Mouse (Mus musculus) forebrain, postnatal 0 days (tissue): ENCODE results near the gene Lysmd4. TPM values are rescaled to one million over a fixed set of nuclear protein-coding genes. Genes with fewer than 3 reads are reported as not detected.

Experiments used
- ATAC-seq: fragments of 200-750 bp; cut with Nextera tagmentation; 2 replicates; pipeline ENCODE4 v1.8.0; 2017; ENCODE audit warnings: mild to moderate bottlenecking, moderate library complexity
- DNase-seq: peaks from one replicate; pipeline ENCODE4 v3.0.0-alpha.2; 2015
- H3K27ac ChIP-seq: fragments of 300-500 bp; sonication (generic); 2 replicates; pipeline ENCODE4 v1.5.1; 2014; ENCODE audit warnings: low read depth, mild to moderate bottlenecking, antibody characterized with exemption, low read length, moderate library complexity, mixed read lengths
- H3K27me3 ChIP-seq: fragments of 300-500 bp; sonication (generic); 2 replicates; pipeline ENCODE4 v1.6.1; 2014; ENCODE audit warnings: mild to moderate bottlenecking, low read length, mixed read lengths; ENCODE audit not compliant: insufficient read depth
- H3K36me3 ChIP-seq: fragments of 300-500 bp; sonication (generic); 2 replicates; pipeline ENCODE4 v1.6.1; 2014; ENCODE audit warnings: mild to moderate bottlenecking, moderate library complexity; ENCODE audit not compliant: insufficient read depth
- H3K4me1 ChIP-seq: fragments of 300-500 bp; sonication (generic); 2 replicates; pipeline ENCODE4 v1.6.1; 2014; ENCODE audit warnings: antibody characterized with exemption; ENCODE audit not compliant: insufficient read depth
- H3K4me2 ChIP-seq: fragments of 300-500 bp; sonication (generic); 2 replicates; pipeline ENCODE4 v1.6.1; 2014; ENCODE audit warnings: low read depth, mild to moderate bottlenecking, moderate library complexity
- H3K4me3 ChIP-seq: fragments of 300-500 bp; sonication (generic); 2 replicates; pipeline ENCODE4 v1.5.1; 2014; ENCODE audit warnings: low read depth, low read length, mixed read lengths
- H3K9ac ChIP-seq: fragments of 300-500 bp; sonication (generic); 2 replicates; pipeline ENCODE4 v1.6.1; 2014; ENCODE audit warnings: mild to moderate bottlenecking
- H3K9me3 ChIP-seq: fragments of 300-500 bp; sonication (generic); 2 replicates; pipeline ENCODE4 v1.6.1; 2016; ENCODE audit warnings: low read length
- CTCF ChIP-seq: sonication (generic); IDR thresholded peaks from 2 replicates; pipeline ENCODE4 v1.5.1; 2016; ENCODE audit warnings: antibody characterized with exemption, control low read depth, low read depth
- WGBS: fragments of 180-500 bp; shearing (Covaris S2); extraction: QIAGEN DNeasy Blood & Tissue Kit; methylation state at CpG from one replicate; pipeline ENCODE4 v1.1.7; 2014; 5-methylcytosine and 5-hydroxymethylcytosine counted together
- polyA plus RNA-seq: library from polyadenylated mRNA; unstranded; fragments of >200 nt; fragmentation: Nextera tagmentation; extraction: Ambion mirVana; gene quantifications from 2 replicates; pipeline ENCODE4 v1.2.1, GENCODE M21; 2015
- total RNA-seq: library from RNA; depleted of rRNA; stranded (reverse); fragments of >200 nt; gene quantifications from 2 replicates; pipeline ENCODE4 v1.2.3, GENCODE M21; 2014; rRNA removed

The Lysmd4 gene
- 44.9 and 46.9 TPM in 2 replicates for total RNA-seq
- 40.7 and 45.3 TPM in 2 replicates for polyA plus RNA-seq

GRCm38 (mm10) chr7:67222220-67222862 lies at the start of gene Lysmd4:
Lysmd4 (plus strand) TSS chr7:67222544.
- no peaks in the 10 kb centered on the region for H3K9me3 ChIP-seq
- H3K4me2 ChIP-seq, result peak within 1 kb of the TSS; percentile 76
- no peaks in the 10 kb centered on the region for H3K27me3 ChIP-seq
- peak; percentile 99 for ATAC-seq
- 5% methylated on average over 31 of the region's 31 CpGs for WGBS
- peak within 1 kb of the TSS; percentile 59; the same call in 1 of the 2 replicates for H3K27ac ChIP-seq
- peak within 1 kb of the TSS; percentile 54 for H3K4me3 ChIP-seq
- H3K36me3 ChIP-seq, result peaks cover 14% of the 10 kb centered on the region; the same call in 1 of the 2 replicates
- DNase-seq, result peak; percentile 95
- peak within 1 kb of the TSS; percentile 74 for H3K9ac ChIP-seq
- TF ChIP-seq CTCF, result no peak
- peaks cover 19% of the 10 kb centered on the region for H3K4me1 ChIP-seq

GRCm38 (mm10) chr7:67173522-67174195 lies 48.7 kb upstream of the Lysmd4 start:
- no peak overlapping the region for H3K9ac ChIP-seq
- no peak for DNase-seq
- no peak overlapping the region for H3K27ac ChIP-seq
- 23% methylated on average over 2 of the region's 2 CpGs for WGBS
- no peaks in the 10 kb centered on the region for H3K4me1 ChIP-seq
- H3K4me2 ChIP-seq, result no peak overlapping the region
- H3K4me3 ChIP-seq, result no peak overlapping the region
- H3K36me3 ChIP-seq, result no peaks in the 10 kb centered on the region
- ATAC-seq, result no peak
- H3K27me3 ChIP-seq, result no peaks in the 10 kb centered on the region
- TF ChIP-seq CTCF, result no peak
- H3K9me3 ChIP-seq, result no peaks in the 10 kb centered on the region

- H3K4me2 ChIP-seq, result no peak overlapping the region
- H3K9me3 ChIP-seq, result no peaks in the 10 kb centered on the region
- no peaks in the 10 kb centered on the region for H3K27me3 ChIP-seq
- DNase-seq, result no peak
- H3K4me1 ChIP-seq, result no peaks in the 10 kb centered on the region
- no peak overlapping the region for H3K27ac ChIP-seq
- H3K9ac ChIP-seq, result no peak overlapping the region
- H3K4me3 ChIP-seq, result no peak overlapping the region
- ATAC-seq, result no peak
- TF ChIP-seq CTCF, result no peak
- 14% methylated on average over 4 of the region's 4 CpGs for WGBS
- H3K36me3 ChIP-seq, result no peaks in the 10 kb centered on the region
These were observed 38.6 kb upstream of the Lysmd4 start for GRCm38 (mm10) chr7:67183786-67184185.

GRCm38 (mm10) chr7:67199412-67199811 lies 22.9 kb upstream of the Lysmd4 start:
- H3K9ac ChIP-seq, result no peak overlapping the region
- no peaks in the 10 kb centered on the region for H3K27me3 ChIP-seq
- H3K4me3 ChIP-seq, result no peak overlapping the region
- H3K9me3 ChIP-seq, result no peaks in the 10 kb centered on the region
- TF ChIP-seq CTCF, result peak; percentile 81
- WGBS, result 28% methylated on average over 10 of the region's 10 CpGs
- no peaks in the 10 kb centered on the region for H3K4me1 ChIP-seq
- peak; percentile 38; the same call in 1 of the 2 replicates for ATAC-seq
- no peak overlapping the region for H3K27ac ChIP-seq
- peak; percentile 71 for DNase-seq
- no peaks in the 10 kb centered on the region for H3K36me3 ChIP-seq
- H3K4me2 ChIP-seq, result no peak overlapping the region

GRCm38 (mm10) chr7:67203625-67204024 lies 18.7 kb upstream of the Lysmd4 start:
- no peak overlapping the region for H3K4me2 ChIP-seq
- H3K9me3 ChIP-seq, result no peaks in the 10 kb centered on the region
- no peaks in the 10 kb centered on the region for H3K27me3 ChIP-seq
- no peak overlapping the region for H3K9ac ChIP-seq
- no peak for ATAC-seq
- H3K27ac ChIP-seq, result no peak overlapping the region
- no peaks in the 10 kb centered on the region for H3K4me1 ChIP-seq
- H3K36me3 ChIP-seq, result no peaks in the 10 kb centered on the region
- WGBS, result 97% methylated on average over 3 of the region's 3 CpGs
- no peak overlapping the region for H3K4me3 ChIP-seq
- no peak for TF ChIP-seq CTCF
- DNase-seq, result no peak

DNA sequence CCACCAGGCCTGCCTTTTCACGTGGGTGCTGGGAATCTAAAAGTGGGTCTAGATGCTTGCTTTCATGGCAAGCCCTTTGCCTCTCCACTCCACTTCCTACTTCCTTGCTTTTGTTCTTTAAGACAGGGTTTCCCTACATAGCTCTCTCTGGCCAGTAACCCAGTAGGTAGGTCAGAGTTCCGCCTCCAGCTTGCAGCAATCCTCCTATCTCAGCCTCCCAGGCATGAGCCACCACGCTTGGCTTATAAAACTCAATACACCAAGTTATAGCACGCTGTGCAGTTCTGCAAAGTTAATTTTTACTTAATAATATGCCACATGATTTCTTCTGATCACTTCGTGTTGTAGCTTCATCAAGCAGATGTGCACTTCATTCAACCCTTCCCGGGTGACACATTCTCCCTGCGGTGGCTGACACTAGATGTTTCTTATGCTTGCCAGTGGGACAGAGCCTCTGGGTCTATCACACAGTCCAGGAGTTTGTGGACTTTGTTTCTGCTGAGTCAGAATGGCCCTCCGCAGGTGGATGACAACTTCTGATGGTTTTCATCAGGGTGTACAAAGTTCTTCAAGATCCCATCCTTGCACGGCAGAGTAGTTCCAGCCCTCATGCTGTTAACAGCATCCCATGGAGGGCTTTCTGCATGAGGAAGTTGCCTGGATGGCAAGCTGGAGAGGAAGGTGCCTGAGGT lies 16.5 kb upstream of the Lysmd4 start:
- H3K4me1 ChIP-seq, result no peaks in the 10 kb centered on the region
- DNase-seq (no peak), ATAC-seq (no peak)
- no peak for TF ChIP-seq CTCF
- H3K9ac ChIP-seq, result no peak overlapping the region
- H3K36me3 ChIP-seq, result no peaks in the 10 kb centered on the region
- no peaks in the 10 kb centered on the region for H3K9me3 ChIP-seq
- H3K27me3 ChIP-seq, result no peaks in the 10 kb centered on the region
- H3K27ac ChIP-seq, result no peak overlapping the region
- no peak overlapping the region for H3K4me2 ChIP-seq
- H3K4me3 ChIP-seq, result no peak overlapping the region
- WGBS, result 90% methylated on average over 9 of the region's 9 CpGs

- no peak overlapping the region for H3K27ac ChIP-seq
- no peaks in the 10 kb centered on the region for H3K27me3 ChIP-seq
- ATAC-seq (no peak), DNase-seq (no peak)
- no peak overlapping the region for H3K4me2 ChIP-seq
- no peak overlapping the region for H3K9ac ChIP-seq
- H3K36me3 ChIP-seq, result no peaks in the 10 kb centered on the region
- H3K4me1 ChIP-seq, result no peaks in the 10 kb centered on the region
- WGBS, result 80% methylated on average over 10 of the region's 10 CpGs
- no peak overlapping the region for H3K4me3 ChIP-seq
- TF ChIP-seq CTCF, result no peak
- no peaks in the 10 kb centered on the region for H3K9me3 ChIP-seq
These were observed 15.8 kb upstream of the Lysmd4 start for GRCm38 (mm10) chr7:67206496-67206895.
